Mouse (Mus musculus) embryo, embryonic 11 days (tissue): Measurements from ENCODE around the gene Slc18a3.

Source experiments
- DNase-seq: peaks from one replicate; pipeline ENCODE4 v3.0.0-alpha.2; 2015

Slc18a3 gene

DNA sequence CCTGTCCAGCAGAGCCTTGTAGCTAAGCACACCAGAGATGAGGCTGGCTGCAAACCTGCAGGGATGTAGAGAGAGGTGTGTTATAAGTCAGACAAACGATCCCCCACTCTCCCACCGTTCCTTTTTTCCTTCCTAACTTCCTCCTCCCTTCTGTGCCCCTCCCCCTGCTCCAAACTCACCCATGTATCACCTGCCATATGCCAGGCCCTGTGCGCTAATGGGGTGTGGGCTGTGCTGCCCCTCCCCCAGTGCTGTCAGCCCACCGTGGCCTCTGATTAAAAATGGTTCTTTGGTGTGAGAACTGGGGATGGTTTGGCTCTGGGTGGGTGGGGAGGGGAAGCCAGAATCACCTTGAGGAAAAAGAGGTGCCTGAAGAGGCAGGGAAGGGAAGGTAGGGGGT lies 12.1 kb downstream of the Slc18a3 start:
- no peak for DNase-seq

DNA sequence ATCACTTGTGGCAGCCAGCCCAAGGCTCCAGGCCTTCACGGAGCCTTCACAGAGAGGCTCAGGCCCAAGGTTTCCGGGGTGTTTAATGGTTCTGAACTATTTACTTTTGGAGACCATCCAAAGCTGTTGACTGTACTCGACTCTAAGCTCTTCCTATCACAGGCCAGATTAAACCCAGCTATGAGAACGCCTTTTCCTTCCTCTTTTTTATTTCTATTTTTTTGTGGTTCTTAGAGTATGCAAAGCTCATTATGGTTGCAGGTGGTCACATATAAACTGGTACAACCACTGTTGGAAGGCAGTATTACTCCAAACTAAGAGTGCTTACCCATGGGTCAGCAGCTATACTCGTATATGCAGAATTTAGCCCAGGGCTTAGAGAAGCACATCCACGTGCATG lies 17.7 kb downstream of the Slc18a3 start:
- DNase-seq = no peak

DNA sequence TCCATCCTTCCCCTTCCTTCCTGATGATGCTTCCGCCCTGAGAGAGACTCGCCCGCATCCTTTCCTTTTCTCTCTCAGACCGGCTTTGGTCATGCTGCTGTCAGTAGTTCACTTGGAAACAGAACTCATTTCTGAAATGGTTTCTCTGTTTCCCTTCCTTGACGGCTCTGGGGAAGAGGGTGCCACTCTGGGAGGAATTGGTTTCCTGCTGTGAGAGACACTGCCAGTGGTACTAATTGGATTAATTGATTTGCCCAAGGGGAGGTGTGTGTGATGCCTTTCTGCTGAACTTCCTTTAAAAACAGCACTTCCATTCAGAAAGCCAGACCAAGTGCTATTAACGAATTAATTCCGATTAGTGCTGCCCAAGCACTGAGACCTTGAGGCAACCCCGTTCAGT lies 21.2 kb downstream of the Slc18a3 start:
- DNase-seq = no peak

DNA sequence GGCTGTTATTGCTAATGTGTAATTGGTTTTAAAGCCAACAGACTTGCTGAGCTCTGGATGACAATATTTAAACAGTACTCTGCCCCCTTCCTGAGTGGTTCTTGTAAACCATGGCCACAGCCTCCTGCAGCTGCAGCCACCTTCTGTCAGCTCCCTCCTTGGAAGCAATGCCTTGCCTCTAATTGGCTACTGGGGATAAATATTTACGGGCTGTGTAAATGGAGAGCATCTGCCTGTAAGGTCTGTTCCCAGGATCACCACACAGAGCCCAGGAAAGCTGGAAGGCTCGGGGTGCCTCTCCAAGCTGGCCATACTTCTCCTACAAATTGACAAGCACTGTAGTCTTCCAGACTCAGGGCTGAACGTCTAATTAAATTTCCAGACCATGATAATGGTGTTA lies 24.9 kb downstream of the Slc18a3 start:
- no peak for DNase-seq

DNA sequence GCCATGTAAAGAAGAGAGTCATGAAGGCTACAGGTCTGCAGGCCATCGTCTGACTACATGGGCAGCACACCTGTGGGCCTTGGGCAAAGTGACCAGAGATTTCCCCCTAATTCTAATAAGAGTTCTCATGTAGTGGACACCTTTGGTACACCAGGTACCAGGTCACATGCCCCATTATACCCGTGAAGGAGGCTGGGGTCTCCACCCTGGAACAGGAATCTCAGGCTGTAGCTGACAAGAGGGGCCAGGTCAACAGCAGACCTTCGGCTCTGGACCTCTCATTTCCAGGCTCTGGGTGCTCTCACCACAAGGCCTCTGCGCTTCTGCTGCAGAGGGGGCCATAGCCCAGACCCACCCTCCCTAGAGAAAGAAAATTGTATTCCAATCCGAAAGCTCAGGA lies 25.3 kb downstream of the Slc18a3 start:
- DNase-seq = no peak

DNA sequence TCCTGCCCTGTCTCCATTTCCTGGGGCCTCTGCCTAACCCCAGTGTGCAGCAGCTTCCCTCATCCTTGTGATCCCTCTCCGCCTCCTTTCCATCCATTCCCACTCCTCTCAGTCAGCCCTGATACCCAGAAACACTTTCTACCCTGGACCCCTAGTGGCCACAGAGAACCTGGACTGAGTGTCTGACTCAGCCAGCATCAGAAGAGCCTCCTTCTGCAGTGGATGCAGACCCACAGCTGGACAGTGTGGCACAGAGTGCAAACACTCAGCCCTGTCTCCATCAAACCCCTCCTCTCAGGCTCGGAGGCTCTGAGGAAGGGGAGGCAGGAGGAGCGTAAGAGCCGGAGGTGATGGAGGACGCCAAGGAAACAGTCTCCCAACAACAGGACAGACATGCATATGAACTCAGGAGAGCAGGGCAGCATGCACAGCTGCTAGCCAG lies 27.3 kb downstream of the Slc18a3 start:
- peak; percentile 70 for DNase-seq

DNA sequence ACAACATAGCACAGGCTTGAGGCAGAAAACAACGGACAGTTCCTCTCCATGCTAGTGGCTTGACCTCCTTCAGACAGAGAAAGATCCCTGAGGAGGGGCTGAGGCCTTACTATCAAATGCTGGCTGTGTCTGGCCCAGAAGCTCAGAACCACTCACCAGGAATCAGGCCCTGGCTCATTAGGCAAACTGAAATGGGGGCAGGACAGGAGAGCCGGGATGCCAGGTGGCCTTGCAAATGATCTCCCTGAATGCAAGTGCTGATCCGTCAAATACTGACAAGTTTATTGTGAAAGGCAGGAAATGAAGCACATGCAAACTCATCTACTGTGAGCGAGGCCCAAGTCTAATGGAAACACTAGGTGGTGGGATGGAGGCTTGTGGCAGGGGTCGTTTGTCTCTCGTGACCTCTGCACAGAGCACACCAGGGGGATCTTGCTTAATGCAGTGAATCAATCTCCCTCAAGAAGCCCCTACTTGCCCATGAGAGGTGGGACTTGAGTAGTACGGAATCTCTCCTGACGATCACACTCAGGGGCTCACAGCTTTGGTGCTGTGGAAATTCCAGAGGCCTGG lies 35.5 kb downstream of the Slc18a3 start:
- DNase-seq = peak; percentile 32

DNA sequence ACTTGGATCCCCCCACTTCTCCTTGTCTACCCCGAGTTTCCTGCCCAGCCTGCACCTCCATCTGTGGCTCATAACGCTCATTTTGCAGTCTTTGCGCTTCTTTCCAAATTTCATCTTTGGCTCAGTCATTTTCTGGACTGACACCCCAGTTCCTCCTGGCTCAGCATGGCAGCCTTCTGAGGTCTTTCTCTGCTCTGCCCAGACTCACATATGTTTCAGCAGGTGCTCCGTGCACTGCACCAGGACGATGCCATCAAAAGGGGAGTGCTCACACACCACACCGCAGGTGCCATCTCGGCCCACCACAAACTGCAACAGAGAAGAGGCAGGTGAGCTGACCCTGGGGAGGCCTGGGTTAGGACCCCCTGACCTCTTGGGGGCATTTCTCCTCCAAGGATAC lies 40.7 kb downstream of the Slc18a3 start:
- no peak for DNase-seq

DNA sequence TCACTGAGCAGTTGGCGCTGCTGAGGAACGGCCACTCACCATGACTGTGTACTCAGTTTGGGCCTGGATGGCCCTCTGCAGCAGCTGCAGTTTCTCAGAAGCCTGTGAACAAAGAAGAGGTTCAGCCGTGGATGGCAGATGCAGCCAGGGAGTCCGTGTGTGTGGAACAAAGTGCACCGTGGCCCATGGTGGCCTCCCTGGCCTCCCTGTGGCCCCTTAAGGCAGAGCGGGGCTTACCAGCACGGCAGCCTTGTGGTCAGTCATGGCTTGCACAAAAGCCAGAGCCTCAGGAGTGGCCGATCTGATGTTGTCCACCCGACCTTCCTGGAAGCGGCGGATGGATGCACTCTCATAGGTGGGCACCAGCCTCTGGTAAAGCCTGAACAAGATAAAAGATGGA lies 45.9 kb downstream of the Slc18a3 start:
- no peak for DNase-seq
